Mouse (Mus musculus) hindbrain, embryonic 16.5 days (tissue): ENCODE data around the gene Anapc7. TPM values are rescaled to one million over a fixed set of nuclear protein-coding genes. Genes with fewer than 3 reads are reported as not detected.

ENCODE experiments used
- ATAC-seq: fragments of 200-750 bp; cut with Nextera tagmentation; 2 replicates; pipeline ENCODE4 v1.8.0; 2017; ENCODE audit warnings: moderate TSS enrichment, moderate library complexity
- H3K27ac ChIP-seq: fragments of 300-500 bp; sonication (generic); 2 replicates; pipeline ENCODE4 v1.5.1; 2014; ENCODE audit warnings: low read depth, mild to moderate bottlenecking, control low read depth, low read length, moderate library complexity
- H3K27me3 ChIP-seq: fragments of 300-500 bp; sonication (generic); replicated peaks from 2 replicates; pipeline ENCODE4 v1.6.1; 2014; ENCODE audit warnings: low read length; ENCODE audit not compliant: control insufficient read depth, insufficient read depth
- H3K36me3 ChIP-seq: fragments of 300-500 bp; sonication (generic); 2 replicates; pipeline ENCODE4 v1.6.1; 2014; ENCODE audit warnings: mild to moderate bottlenecking, low read length, moderate library complexity, mixed read lengths; ENCODE audit not compliant: control insufficient read depth, insufficient read depth
- H3K4me1 ChIP-seq: fragments of 300-500 bp; sonication (generic); 2 replicates; pipeline ENCODE4 v1.6.1; 2014; ENCODE audit warnings: low read depth, low read length; ENCODE audit not compliant: control insufficient read depth, insufficient read depth
- H3K4me2 ChIP-seq: fragments of 300-500 bp; sonication (generic); 2 replicates; pipeline ENCODE4 v1.6.1; 2014; ENCODE audit warnings: mild to moderate bottlenecking, low read length, control low read depth, moderate library complexity
- H3K4me3 ChIP-seq: fragments of 300-500 bp; sonication (generic); 2 replicates; pipeline ENCODE4 v1.5.1; 2014; ENCODE audit warnings: mild to moderate bottlenecking, low read length, control low read depth, moderate library complexity
- H3K9ac ChIP-seq: fragments of 300-500 bp; sonication (generic); 2 replicates; pipeline ENCODE4 v1.6.1; 2014; ENCODE audit warnings: low read depth, mild to moderate bottlenecking, control low read depth, low read length, moderate library complexity
- H3K9me3 ChIP-seq: fragments of 300-500 bp; sonication (generic); 2 replicates; pipeline ENCODE4 v1.6.1; 2014; ENCODE audit warnings: mild to moderate bottlenecking, low read length, moderate library complexity; ENCODE audit not compliant: control insufficient read depth
- WGBS: fragments of 180-500 bp; shearing (Covaris S2); extraction: QIAGEN DNeasy Blood & Tissue Kit; methylation state at CpG from one replicate; pipeline ENCODE4 v1.1.7; 2014; 5-methylcytosine and 5-hydroxymethylcytosine counted together
- polyA plus RNA-seq: library from polyadenylated mRNA; unstranded; fragments of >200 nt; fragmentation: Nextera tagmentation; extraction: Ambion mirVana; gene quantifications from 2 replicates; pipeline ENCODE4 v1.2.1, GENCODE M21; 2015

Anapc7 gene
- polyA plus RNA-seq, 1 experiment from 2014 or later = 47.3 TPM

- H3K36me3 ChIP-seq = peaks cover 48% of the 10 kb centered on the region
- ATAC-seq = peak; percentile 24; the same call in 1 of the 2 replicates
- H3K27ac ChIP-seq = no peak overlapping the region
Observed at GRCm38 (mm10) chr5:122402160-122402559, 19.3 kb upstream of the Anapc7 start.

GRCm38 (mm10) chr5:122402772-122403171 is 18.7 kb upstream of the Anapc7 start:
- H3K36me3 ChIP-seq = peaks cover 49% of the 10 kb centered on the region
- H3K4me1 ChIP-seq = no peaks in the 10 kb centered on the region
- peak; percentile 48 for ATAC-seq
- H3K4me2 ChIP-seq = no peak overlapping the region
- no peaks in the 10 kb centered on the region for H3K27me3 ChIP-seq
- no peaks in the 10 kb centered on the region for H3K9me3 ChIP-seq
- no peak overlapping the region for H3K27ac ChIP-seq
- H3K4me3 ChIP-seq = no peak overlapping the region
- no peak overlapping the region for H3K9ac ChIP-seq
- WGBS = 87% methylated on average over 5 of the region's 5 CpGs

More at GRCm38 (mm10) chr5:122402160-122402559, 19.3 kb upstream of the Anapc7 start:
- no peak overlapping the region for H3K4me3 ChIP-seq
- H3K27me3 ChIP-seq = no peaks in the 10 kb centered on the region
- 77% methylated on average over 13 of the region's 13 CpGs for WGBS
- no peaks in the 10 kb centered on the region for H3K9me3 ChIP-seq
- no peak overlapping the region for H3K9ac ChIP-seq
- H3K4me1 ChIP-seq = no peaks in the 10 kb centered on the region
- H3K4me2 ChIP-seq = no peak overlapping the region

- ATAC-seq = no peak
- Histone ChIP-seq H3K4me2 (no peak overlapping the region), H3K27ac (no peak overlapping the region), H3K27me3 (no peaks in the 10 kb centered on the region), H3K9me3 (no peaks in the 10 kb centered on the region), H3K4me3 (no peak overlapping the region), H3K9ac (no peak overlapping the region), H3K4me1 (no peaks in the 10 kb centered on the region), H3K36me3 (peaks cover 49% of the 10 kb centered on the region)
- 89% methylated on average over 12 of the region's 12 CpGs for WGBS
Observed at GRCm38 (mm10) chr5:122403362-122403761, 18.1 kb upstream of the Anapc7 start.

- Histone ChIP-seq H3K27ac (no peak overlapping the region), H3K36me3 (peaks cover 45% of the 10 kb centered on the region), H3K9ac (no peak overlapping the region), H3K4me2 (no peak overlapping the region), H3K4me3 (no peak overlapping the region), H3K4me1 (no peaks in the 10 kb centered on the region), H3K9me3 (no peaks in the 10 kb centered on the region), H3K27me3 (no peaks in the 10 kb centered on the region)
- ATAC-seq = no peak
- 95% methylated on average over 10 of the region's 10 CpGs for WGBS
Observed at GRCm38 (mm10) chr5:122405537-122405936, 16.0 kb upstream of the Anapc7 start.

- Histone ChIP-seq H3K4me1 (no peaks in the 10 kb centered on the region), H3K27ac (no peak overlapping the region), H3K9me3 (no peaks in the 10 kb centered on the region), H3K4me3 (no peak overlapping the region), H3K36me3 (peaks cover 26% of the 10 kb centered on the region), H3K4me2 (no peak overlapping the region), H3K9ac (no peak overlapping the region), H3K27me3 (no peaks in the 10 kb centered on the region)
- 84% methylated on average over 19 of the region's 19 CpGs for WGBS
- ATAC-seq = no peak
Observed at GRCm38 (mm10) chr5:122409692-122410645, 11.5 kb upstream of the Anapc7 start.

- no peak for ATAC-seq
- Histone ChIP-seq H3K9me3 (no peaks in the 10 kb centered on the region), H3K36me3 (peaks cover 12% of the 10 kb centered on the region), H3K27me3 (no peaks in the 10 kb centered on the region), H3K4me2 (no peak overlapping the region), H3K27ac (no peak overlapping the region), H3K4me1 (no peaks in the 10 kb centered on the region), H3K9ac (no peak overlapping the region), H3K4me3 (no peak overlapping the region)
- WGBS = 88% methylated on average over 5 of the region's 5 CpGs
Observed at GRCm38 (mm10) chr5:122411892-122412291, 9.6 kb upstream of the Anapc7 start.

GRCm38 (mm10) chr5:122412826-122413225 is 8.7 kb upstream of the Anapc7 start:
- Histone ChIP-seq H3K9me3 (no peaks in the 10 kb centered on the region), H3K27ac (no peak overlapping the region), H3K4me3 (no peak overlapping the region), H3K36me3 (peaks cover 7% of the 10 kb centered on the region), H3K27me3 (no peaks in the 10 kb centered on the region), H3K4me2 (no peak overlapping the region), H3K9ac (no peak overlapping the region), H3K4me1 (no peaks in the 10 kb centered on the region)
- 57% methylated on average over 6 of the region's 6 CpGs for WGBS
- ATAC-seq = no peak

GRCm38 (mm10) chr5:122414351-122414750 is 7.1 kb upstream of the Anapc7 start:
- H3K27ac ChIP-seq = no peak overlapping the region
- peaks cover 7% of the 10 kb centered on the region for H3K36me3 ChIP-seq
- no peaks in the 10 kb centered on the region for H3K4me1 ChIP-seq
- WGBS = 91% methylated on average over 5 of the region's 5 CpGs
- ATAC-seq = no peak
- H3K27me3 ChIP-seq = no peaks in the 10 kb centered on the region
- H3K9ac ChIP-seq = no peak overlapping the region
- no peak overlapping the region for H3K4me2 ChIP-seq
- no peaks in the 10 kb centered on the region for H3K9me3 ChIP-seq
- H3K4me3 ChIP-seq = no peak overlapping the region

GRCm38 (mm10) chr5:122415465-122415864 is 6.0 kb upstream of the Anapc7 start:
- Histone ChIP-seq H3K4me3 (no peak overlapping the region), H3K9me3 (no peaks in the 10 kb centered on the region), H3K27me3 (no peaks in the 10 kb centered on the region), H3K27ac (no peak overlapping the region), H3K36me3 (no peaks in the 10 kb centered on the region; the same call in 1 of the 2 replicates), H3K9ac (no peak overlapping the region), H3K4me1 (no peaks in the 10 kb centered on the region), H3K4me2 (no peak overlapping the region)
- ATAC-seq = no peak
- WGBS = 87% methylated on average over 12 of the region's 12 CpGs
